Comparison of ENCODE assay signal across 28 mouse cellular contexts in genomic region chr1:160237981-160238380, GRCm38 (mm10).
"Had no signal": no experiment of that assay in that cellular context is flagged by ENCODE, and none has a peak within 500 bp of the region (broad histone marks: within the 10 kb centered on the region; RNA-seq: fewer than 3 reads in every experiment).

No protein-coding gene starts in this region.

- H3K9ac ChIP-seq: embryonic facial prominence, embryonic 12.5 days; embryonic facial prominence, embryonic 13.5 days; embryonic facial prominence, embryonic 15.5 days; forebrain, embryonic 12.5 days; forebrain, embryonic 13.5 days; forebrain, embryonic 15.5 days; forebrain, postnatal 0 days had no signal

- H3K36me3 ChIP-seq: embryonic facial prominence, embryonic 10.5 days; embryonic facial prominence, embryonic 12.5 days; embryonic facial prominence, embryonic 13.5 days; embryonic facial prominence, embryonic 15.5 days; forebrain, embryonic 10.5 days; forebrain, embryonic 12.5 days; heart, embryonic 10.5 days had no signal

- DNase-seq: cerebellum, adult 8-10 months; cerebellum, adult 9-10 months; cerebellum, adult 9-11 months; cerebellum, postnatal 10 days; cerebellum, postnatal 25 days; cerebellum, postnatal 36 days; embryo, embryonic 11 days; forebrain, postnatal 0 days; gastrocnemius, adult 2 months; gastrocnemius, postnatal 10 days; gastrocnemius, postnatal 14 days; gastrocnemius, postnatal 25 days; gastrocnemius, postnatal 36 days; heart, adult 11 months; heart, adult 18-20 months; heart, adult 2 months had no signal

- ATAC-seq: forebrain, embryonic 13.5 days; forebrain, embryonic 14.5 days; forebrain, embryonic 15.5 days; forebrain, postnatal 0 days had no signal

- H3K4me1 ChIP-seq: embryonic facial prominence, embryonic 10.5 days; embryonic facial prominence, embryonic 12.5 days; forebrain, embryonic 10.5 days; forebrain, embryonic 12.5 days; forebrain, embryonic 15.5 days; heart, embryonic 10.5 days had no signal

- H3K27me3 ChIP-seq: embryonic facial prominence, embryonic 12.5 days; embryonic facial prominence, embryonic 13.5 days; embryonic facial prominence, embryonic 15.5 days; forebrain, embryonic 12.5 days; forebrain, embryonic 13.5 days; forebrain, embryonic 15.5 days had no signal

- H3K4me3 ChIP-seq: embryonic facial prominence, embryonic 10.5 days; embryonic facial prominence, embryonic 12.5 days; embryonic facial prominence, embryonic 13.5 days; embryonic facial prominence, embryonic 15.5 days; erythroblast, embryonic 14.5 days; forebrain, embryonic 10.5 days; forebrain, embryonic 12.5 days; forebrain, embryonic 13.5 days; forebrain, embryonic 15.5 days; gastrocnemius, adult 2 months; heart, adult 2 months; heart, embryonic 10.5 days had no signal

- H3K27ac ChIP-seq: embryonic facial prominence, embryonic 10.5 days; embryonic facial prominence, embryonic 12.5 days; embryonic facial prominence, embryonic 13.5 days; embryonic facial prominence, embryonic 15.5 days; forebrain, embryonic 10.5 days; forebrain, embryonic 12.5 days; forebrain, embryonic 13.5 days; forebrain, embryonic 15.5 days; gastrocnemius, adult 2 months; heart, adult 2 months; heart, embryonic 10.5 days had no signal

- H3K9me3 ChIP-seq: embryonic facial prominence, embryonic 10.5 days; embryonic facial prominence, embryonic 12.5 days; embryonic facial prominence, embryonic 13.5 days; embryonic facial prominence, embryonic 15.5 days; forebrain, embryonic 10.5 days; forebrain, embryonic 12.5 days; forebrain, embryonic 13.5 days; forebrain, embryonic 15.5 days; heart, embryonic 10.5 days had no signal

- H3K4me2 ChIP-seq: embryonic facial prominence, embryonic 12.5 days; embryonic facial prominence, embryonic 13.5 days; embryonic facial prominence, embryonic 15.5 days; forebrain, embryonic 12.5 days; forebrain, embryonic 13.5 days; forebrain, embryonic 15.5 days; heart, embryonic 11.5 days had no signal
